Mouse (Mus musculus): ENCODE measurements around the gene Cfap61. TPM values are rescaled to one million over a fixed set of nuclear protein-coding genes. Genes with fewer than 3 reads are reported as not detected.

Gene Cfap61
- total RNA-seq, 1 experiment from 2014 or later, result not detected

GRCm38 (mm10) chr2:146228435-146228834 is 293.9 kb downstream of the Cfap61 start:
- no peak for ATAC-seq (ENCODE audit: extremely low read depth, insufficient number of reproducible peaks, low FRiP score, poor library complexity, severe bottlenecking)

- ATAC-seq (ENCODE audit: extremely low read depth, insufficient number of reproducible peaks, low FRiP score, poor library complexity, severe bottlenecking), result no peak
Measured at GRCm38 (mm10) chr2:146231485-146231884, 296.9 kb downstream of the Cfap61 start.

GRCm38 (mm10) chr2:146239196-146239747 is 304.7 kb downstream of the Cfap61 start:
- ATAC-seq (ENCODE audit: extremely low read depth, insufficient number of reproducible peaks, low FRiP score, poor library complexity, severe bottlenecking), result no peak

- ATAC-seq (ENCODE audit: extremely low read depth, insufficient number of reproducible peaks, low FRiP score, poor library complexity, severe bottlenecking), result no peak
Measured at GRCm38 (mm10) chr2:146244049-146244448, 309.5 kb downstream of the Cfap61 start.

- ATAC-seq (ENCODE audit: extremely low read depth, insufficient number of reproducible peaks, low FRiP score, poor library complexity, severe bottlenecking), result no peak
Measured at GRCm38 (mm10) chr2:146245401-146245800, 310.8 kb downstream of the Cfap61 start.

GRCm38 (mm10) chr2:146246409-146247075 is 312.0 kb downstream of the Cfap61 start:
- ATAC-seq (ENCODE audit: extremely low read depth, insufficient number of reproducible peaks, low FRiP score, poor library complexity, severe bottlenecking), result no peak

- no peak for ATAC-seq (ENCODE audit: extremely low read depth, insufficient number of reproducible peaks, low FRiP score, poor library complexity, severe bottlenecking)
Measured at GRCm38 (mm10) chr2:146247576-146247975, 313.0 kb downstream of the Cfap61 start.

- no peak for ATAC-seq (ENCODE audit: extremely low read depth, insufficient number of reproducible peaks, low FRiP score, poor library complexity, severe bottlenecking)
Measured at GRCm38 (mm10) chr2:146249033-146249432, 314.4 kb downstream of the Cfap61 start.

GRCm38 (mm10) chr2:146250236-146250904 is 315.8 kb downstream of the Cfap61 start:
- no peak for ATAC-seq (ENCODE audit: extremely low read depth, insufficient number of reproducible peaks, low FRiP score, poor library complexity, severe bottlenecking)

- ATAC-seq (ENCODE audit: extremely low read depth, insufficient number of reproducible peaks, low FRiP score, poor library complexity, severe bottlenecking), result no peak
Measured at GRCm38 (mm10) chr2:146254387-146254786, 319.8 kb downstream of the Cfap61 start.

GRCm38 (mm10) chr2:146255636-146256035 is 321.1 kb downstream of the Cfap61 start:
- no peak for ATAC-seq (ENCODE audit: extremely low read depth, insufficient number of reproducible peaks, low FRiP score, poor library complexity, severe bottlenecking)

GRCm38 (mm10) chr2:146256321-146256875 is 321.8 kb downstream of the Cfap61 start:
- ATAC-seq (ENCODE audit: extremely low read depth, insufficient number of reproducible peaks, low FRiP score, poor library complexity, severe bottlenecking), result no peak

- ATAC-seq (ENCODE audit: extremely low read depth, insufficient number of reproducible peaks, low FRiP score, poor library complexity, severe bottlenecking), result no peak
Measured at GRCm38 (mm10) chr2:146257037-146257436, 322.5 kb downstream of the Cfap61 start.

- ATAC-seq (ENCODE audit: extremely low read depth, insufficient number of reproducible peaks, low FRiP score, poor library complexity, severe bottlenecking), result no peak
Measured at GRCm38 (mm10) chr2:146257609-146258008, 323.0 kb downstream of the Cfap61 start.

GRCm38 (mm10) chr2:146258736-146259469 is 324.3 kb downstream of the Cfap61 start:
- ATAC-seq (ENCODE audit: extremely low read depth, insufficient number of reproducible peaks, low FRiP score, poor library complexity, severe bottlenecking), result no peak

GRCm38 (mm10) chr2:146259787-146260560 is 325.4 kb downstream of the Cfap61 start:
- ATAC-seq (ENCODE audit: extremely low read depth, insufficient number of reproducible peaks, low FRiP score, poor library complexity, severe bottlenecking), result no peak

- no peak for ATAC-seq (ENCODE audit: extremely low read depth, insufficient number of reproducible peaks, low FRiP score, poor library complexity, severe bottlenecking)
Measured at GRCm38 (mm10) chr2:146261146-146261545, 326.6 kb downstream of the Cfap61 start.

- no peak for ATAC-seq (ENCODE audit: extremely low read depth, insufficient number of reproducible peaks, low FRiP score, poor library complexity, severe bottlenecking)
Measured at GRCm38 (mm10) chr2:146262215-146262614, 327.6 kb downstream of the Cfap61 start.

- ATAC-seq (ENCODE audit: extremely low read depth, insufficient number of reproducible peaks, low FRiP score, poor library complexity, severe bottlenecking), result no peak
Measured at GRCm38 (mm10) chr2:146262966-146263365, 328.4 kb downstream of the Cfap61 start.

Data from neutrophil, adult 5-6 weeks (primary cell).